Mouse (Mus musculus): ENCODE data around the gene Nmi.
"Not testable (repeated sequence)": the region's sequence is repeated elsewhere in the genome, so short reads cannot be mapped to it uniquely, and the experiment has no call there.

Gene Nmi

DNA sequence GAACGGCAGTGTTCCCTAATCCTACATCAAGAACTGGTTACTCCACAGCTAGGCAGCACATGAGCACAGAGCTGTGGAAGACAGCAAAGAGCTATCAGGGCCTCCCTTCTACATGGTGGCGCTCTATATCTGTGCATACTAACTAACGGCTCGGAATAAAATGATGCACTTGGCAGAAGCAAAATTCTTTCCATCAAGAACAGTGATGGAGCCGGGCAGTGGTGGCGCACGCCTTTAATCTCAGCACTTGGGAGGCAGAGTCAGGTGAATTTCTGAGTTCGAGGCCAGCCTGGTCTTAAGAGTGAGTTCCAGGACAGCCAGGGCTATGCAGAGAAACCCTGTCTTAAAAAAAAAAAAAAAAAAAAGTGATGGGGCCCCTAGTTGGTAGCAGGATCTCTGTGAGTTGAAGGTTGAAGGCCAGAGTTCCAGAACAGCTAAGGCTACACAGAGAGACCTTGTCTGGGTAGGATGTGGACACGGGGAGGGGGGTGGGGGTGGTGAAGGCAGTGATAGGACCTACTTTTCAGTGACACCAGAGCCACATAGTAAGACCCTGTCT is at the start of gene Nmi:
Gene Nmi (minus strand): TSS at position 85 of the 559 bp plus-strand sequence.
- DNase-seq (ENCODE audit: low spot score in 2 of 2): no peak

DNA sequence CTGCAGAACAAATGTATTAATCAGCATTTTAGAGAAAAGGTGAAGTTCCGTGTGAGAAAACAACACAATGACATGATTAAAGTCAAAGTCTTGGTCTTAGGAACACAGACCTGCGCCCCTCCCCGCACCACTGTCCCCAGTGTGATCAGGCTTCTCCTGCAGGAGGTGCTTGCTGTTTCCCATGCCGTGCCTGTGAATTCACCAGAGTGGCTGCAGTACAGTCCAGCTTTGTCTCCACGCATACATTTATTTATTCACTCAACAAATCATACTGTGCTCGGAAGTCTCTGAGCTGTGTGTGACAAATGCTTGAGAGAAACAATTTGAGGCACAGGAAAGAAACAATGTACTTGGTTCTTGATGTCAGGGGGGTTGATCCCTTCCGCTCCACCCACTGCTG is 43.1 kb upstream of the Nmi start:
- DNase-seq (ENCODE audit: low spot score in 2 of 2): no peak

GRCm38 (mm10) chr2:52013306-52013820 is 40.1 kb upstream of the Nmi start:
- no peak for DNase-seq (ENCODE audit: low spot score in 2 of 2)

- DNase-seq (ENCODE audit: low spot score in 2 of 2): not testable (repeated sequence)
These were observed 38.5 kb upstream of the Nmi start for GRCm38 (mm10) chr2:52011820-52012219.

DNA sequence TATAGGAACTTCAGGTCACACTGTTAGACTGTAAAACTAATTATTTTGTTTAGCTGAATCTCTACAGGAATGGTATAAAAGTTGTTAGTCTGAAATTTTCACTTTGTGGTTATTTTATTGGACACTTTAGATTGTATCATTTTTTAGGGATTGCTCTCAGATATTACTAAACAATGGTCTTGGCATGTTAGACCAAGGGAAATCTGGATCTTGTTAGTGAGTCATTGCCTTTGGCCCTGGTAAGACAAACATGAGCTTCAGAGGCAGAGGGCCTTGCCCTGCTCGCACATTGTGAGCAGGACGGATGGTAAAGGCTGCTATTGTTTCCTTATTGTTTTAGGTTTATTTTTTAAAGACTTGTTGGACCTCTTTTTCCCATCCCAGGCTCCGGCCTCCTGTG is 33.1 kb upstream of the Nmi start:
- no peak for DNase-seq (ENCODE audit: low spot score in 2 of 2)

- DNase-seq (ENCODE audit: low spot score in 2 of 2): not testable (repeated sequence)
These were observed 29.0 kb upstream of the Nmi start for GRCm38 (mm10) chr2:52002299-52002698.

DNA sequence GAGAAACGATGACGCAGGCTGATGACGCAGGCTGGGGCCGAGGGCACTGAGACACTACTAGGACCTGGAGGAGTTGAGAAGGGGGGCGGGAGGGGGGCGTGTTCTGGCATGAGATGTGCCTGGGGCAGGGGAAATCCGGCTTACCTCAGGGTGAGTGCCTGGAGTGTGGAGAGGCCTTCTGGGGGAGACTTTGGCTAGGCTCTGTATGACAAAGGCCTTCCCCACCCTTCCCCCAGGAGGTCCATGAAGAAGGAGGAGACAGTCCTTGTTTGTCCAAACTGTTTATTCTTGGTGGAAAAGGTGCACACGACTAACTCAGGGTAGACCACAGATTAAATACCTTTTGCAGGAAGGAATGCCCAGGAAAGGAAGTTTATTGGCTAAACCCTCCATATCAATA is 28.2 kb upstream of the Nmi start:
- DNase-seq (ENCODE audit: low spot score in 2 of 2): no peak

GRCm38 (mm10) chr2:51999996-52000395 is 26.7 kb upstream of the Nmi start:
- no peak for DNase-seq (ENCODE audit: low spot score in 2 of 2)

DNA sequence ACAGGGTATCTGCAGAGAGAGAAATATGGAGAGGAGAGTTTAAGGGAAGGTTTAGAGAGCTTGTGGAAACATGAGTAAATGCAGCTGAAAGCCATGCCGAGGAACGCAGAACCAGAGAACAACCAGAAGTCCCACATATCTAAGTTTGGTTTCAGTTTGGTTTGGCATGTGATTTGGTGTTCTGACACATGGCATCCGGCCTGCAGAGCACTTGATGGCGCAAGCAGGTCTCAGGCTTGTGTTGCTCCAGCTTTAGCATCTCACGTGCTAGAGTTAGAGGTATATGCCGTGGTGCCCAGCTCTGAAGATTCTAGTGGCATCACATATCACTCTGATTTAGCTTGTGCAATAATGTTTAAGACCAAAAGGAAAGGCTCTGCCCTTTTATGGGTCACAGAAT is 18.2 kb upstream of the Nmi start:
- DNase-seq (ENCODE audit: low spot score in 2 of 2): no peak

- DNase-seq (ENCODE audit: low spot score in 2 of 2): no peak
These were observed 16.3 kb upstream of the Nmi start for GRCm38 (mm10) chr2:51989559-51989958.

DNA sequence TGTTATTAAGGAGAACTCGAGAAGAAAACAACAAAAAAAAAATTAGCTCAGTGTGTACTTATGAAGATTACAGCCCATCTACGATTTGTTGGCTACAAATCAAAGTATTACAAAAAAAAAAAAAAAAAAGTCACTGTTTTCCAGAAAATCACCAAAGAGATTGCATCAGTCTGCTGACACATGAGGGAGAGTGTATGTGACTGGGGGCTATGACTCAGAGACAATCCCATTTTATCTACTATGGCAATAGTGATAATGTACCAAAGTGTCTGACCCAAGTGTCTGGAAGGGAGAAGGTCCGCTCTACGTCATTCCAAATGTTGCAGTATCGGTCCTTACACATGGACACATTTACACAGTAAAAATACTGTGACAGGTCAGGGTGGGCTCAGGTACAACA is 13.4 kb upstream of the Nmi start:
- DNase-seq (ENCODE audit: low spot score in 2 of 2): no peak

GRCm38 (mm10) chr2:51986157-51986556 is 12.9 kb upstream of the Nmi start:
- DNase-seq (ENCODE audit: low spot score in 2 of 2): no peak

GRCm38 (mm10) chr2:51985241-51985640 is 11.9 kb upstream of the Nmi start:
- DNase-seq (ENCODE audit: low spot score in 2 of 2): no peak

GRCm38 (mm10) chr2:51982288-51982687 is 9.0 kb upstream of the Nmi start:
- no peak for DNase-seq (ENCODE audit: low spot score in 2 of 2)

DNA sequence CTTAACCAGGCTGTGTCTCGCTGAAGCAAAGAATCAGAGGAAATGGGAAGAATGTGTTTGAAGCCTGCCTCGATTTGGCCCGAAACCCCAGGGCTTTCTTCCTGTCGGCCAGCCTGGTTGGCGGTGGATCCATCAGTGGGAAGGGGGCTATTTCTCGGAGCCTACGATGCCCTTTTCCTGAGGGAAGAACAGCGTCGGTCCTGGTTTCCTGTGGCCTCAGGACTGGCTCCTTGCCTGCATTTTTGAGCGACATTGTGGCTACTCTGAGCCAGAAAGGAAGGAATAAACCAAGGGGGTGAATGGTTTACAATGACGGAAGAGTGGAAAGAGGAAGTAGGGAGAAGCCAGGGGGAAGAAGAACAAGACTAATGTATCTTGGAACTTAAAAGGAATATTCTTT is 8.3 kb upstream of the Nmi start:
- DNase-seq (ENCODE audit: low spot score in 2 of 2): no peak

- no peak for DNase-seq (ENCODE audit: low spot score in 2 of 2)
These were observed 469 bp downstream of the Nmi start for GRCm38 (mm10) chr2:51972641-51973409.

GRCm38 (mm10) chr2:51972142-51972541 is 1.2 kb downstream of the Nmi start:
- DNase-seq (ENCODE audit: low spot score in 2 of 2): no peak

DNA sequence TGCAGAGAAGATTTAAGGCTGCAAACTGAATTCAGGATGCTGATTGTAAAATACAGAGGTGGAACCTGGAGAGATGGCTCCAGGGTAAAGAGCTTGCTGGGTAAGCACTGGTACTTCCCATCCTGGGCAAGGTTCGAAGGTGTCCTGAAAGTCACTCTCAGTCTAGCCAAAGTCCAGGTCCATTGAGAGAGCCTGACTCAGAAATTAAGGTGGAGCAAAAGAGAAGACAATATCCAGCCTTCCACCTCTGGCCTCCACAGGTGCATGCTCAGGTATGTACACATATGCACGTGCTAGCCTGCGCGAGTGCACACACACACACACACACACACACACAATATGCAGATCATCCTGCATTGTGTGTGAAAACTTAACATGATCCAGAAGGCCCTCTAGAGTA is 2.4 kb downstream of the Nmi start:
- DNase-seq (ENCODE audit: low spot score in 2 of 2): no peak

DNA sequence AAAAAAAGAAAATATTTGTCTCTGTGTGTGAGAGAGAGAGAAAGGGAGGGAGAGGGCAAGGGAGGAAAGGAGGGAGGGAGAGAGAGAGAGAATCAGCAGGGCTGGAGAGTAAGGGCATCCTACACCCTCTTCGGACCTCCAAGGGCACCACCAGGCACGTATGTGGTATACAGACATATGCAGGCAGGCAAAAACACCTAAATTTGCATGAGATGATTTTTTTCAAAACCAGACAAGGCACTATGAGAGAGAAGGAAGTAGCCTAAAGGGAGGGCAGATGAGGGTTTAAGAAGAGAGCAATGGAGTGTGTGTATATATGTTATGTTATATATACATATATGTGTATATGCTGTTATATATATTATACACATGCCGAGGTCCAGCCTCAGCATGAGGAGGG is 6.0 kb downstream of the Nmi start:
- no peak for DNase-seq (ENCODE audit: low spot score in 2 of 2)

DNA sequence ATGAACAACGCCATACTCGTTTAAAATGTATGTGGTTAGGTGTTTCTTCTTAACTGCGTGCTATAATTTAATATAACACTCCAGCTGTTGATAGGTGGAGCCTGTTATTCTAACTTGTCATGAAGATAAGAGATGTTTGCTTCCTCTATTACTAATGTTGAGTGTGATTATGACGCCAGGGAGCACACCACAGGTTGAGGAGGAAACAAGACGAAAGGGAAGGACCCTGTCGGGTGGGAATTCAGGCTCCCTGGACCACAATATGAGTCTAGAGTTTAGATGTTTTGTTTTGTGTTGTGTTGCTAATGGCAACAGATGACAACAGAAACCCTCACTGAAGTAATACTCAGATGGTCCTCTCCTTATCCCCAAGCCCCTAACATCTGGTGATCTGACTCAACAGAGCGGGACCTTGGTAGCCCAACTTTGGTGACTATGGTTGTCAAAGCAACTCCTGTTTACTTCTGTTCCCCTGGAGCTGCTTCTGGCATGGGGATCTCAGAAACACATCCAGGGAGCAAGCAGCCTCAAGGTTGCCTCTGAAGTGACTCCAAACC is 19.6 kb downstream of the Nmi start:
- DNase-seq (ENCODE audit: low spot score in 2 of 2): no peak

GRCm38 (mm10) chr2:51950876-51951275 is 22.4 kb downstream of the Nmi start:
- no peak for DNase-seq (ENCODE audit: low spot score in 2 of 2)

DNA sequence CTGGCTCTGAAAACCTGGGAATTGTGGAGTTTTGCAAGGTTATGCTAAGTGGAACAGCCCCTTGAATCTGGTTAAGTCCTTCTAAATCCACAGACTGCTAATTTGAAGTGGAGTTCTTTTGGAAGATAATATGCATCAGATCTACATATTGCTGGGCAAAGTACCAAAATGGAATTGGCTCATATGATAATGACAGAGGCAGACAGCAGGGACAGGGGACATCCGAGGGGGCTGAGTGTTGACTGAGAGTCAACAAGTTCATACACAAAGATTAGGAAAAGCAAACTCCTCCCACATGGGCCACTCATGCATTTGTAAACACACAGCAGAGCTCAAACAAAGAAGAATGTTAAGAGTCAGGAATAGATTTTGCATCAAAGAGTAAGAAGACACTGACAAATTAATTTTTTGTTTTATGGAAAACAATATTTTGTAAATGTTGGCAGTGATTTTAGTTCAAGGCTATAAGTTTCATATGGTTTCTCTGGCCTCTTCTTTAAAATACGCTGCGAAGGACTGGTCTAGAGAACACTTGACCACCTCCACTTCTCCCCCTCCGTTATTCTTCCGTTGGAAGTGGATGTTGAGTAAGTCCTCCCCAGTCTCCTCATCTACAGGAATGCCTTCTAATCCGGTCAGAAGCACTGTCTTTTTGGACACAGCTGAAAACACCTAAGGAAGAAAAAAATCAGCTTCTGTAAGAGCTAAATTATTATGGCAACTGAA is 25.0 kb downstream of the Nmi start:
- DNase-seq (ENCODE audit: low spot score in 2 of 2): no peak

- no peak for DNase-seq (ENCODE audit: low spot score in 2 of 2)
These were observed 27.5 kb downstream of the Nmi start for GRCm38 (mm10) chr2:51945812-51946211.
